Comparison of ENCODE assay signal across 12 mouse cellular contexts in genomic region chr15:87125427-87126148, GRCm38 (mm10).
DNase-seq lines count a peak whose midpoint lies in the region; TF ChIP-seq lines count a peak whose summit lies in the region.
"Had no signal": no experiment of that assay in that cellular context is flagged by ENCODE, and none has a peak within 500 bp of the region (broad histone marks: within the 10 kb centered on the region; RNA-seq: fewer than 3 reads in every experiment).

No protein-coding gene starts in this region.

- H3K36me3 ChIP-seq in kidney, adult 2 months (ENCODE audit: control insufficient read depth, insufficient read depth, low read length), result no peaks in the 10 kb centered on the region
- H3K36me3 ChIP-seq: G1E; limb, embryonic 15.5 days had no signal

- H3K27ac ChIP-seq in kidney, adult 2 months (ENCODE audit: insufficient read depth, low read depth, low read length), result no peak overlapping the region
- H3K27ac ChIP-seq: limb, embryonic 15.5 days had no signal

- no peaks in the 10 kb centered on the region for H3K4me1 ChIP-seq in kidney, adult 2 months (ENCODE audit: control insufficient read depth, insufficient read depth, low read length)
- H3K4me1 ChIP-seq: limb, embryonic 15.5 days; megakaryocyte, embryonic 14.5 days had no signal

- TF ChIP-seq CTCF in kidney, adult 2 months (conservative IDR thresholded peaks at IDR 0.05; ENCODE audit: insufficient read depth, insufficient read length, low read depth, low read length), result no peak

- H3K27me3 ChIP-seq in kidney, adult 2 months (replicated peaks; ENCODE audit: control insufficient read depth, insufficient read depth, low read length), result no peaks in the 10 kb centered on the region
- H3K27me3 ChIP-seq: limb, embryonic 15.5 days; megakaryocyte, embryonic 14.5 days had no signal

- peak; percentile 11 for DNase-seq in gastrocnemius, adult 18-20 months (ENCODE audit: low spot score)
- no peak for DNase-seq in gastrocnemius, postnatal 10 days
- DNase-seq in right cerebral cortex, postnatal 10 days (ENCODE audit: low spot score in 2 of 2), result peak; percentile 33 to 54
- no peak for DNase-seq in right cerebral cortex, postnatal 4 days
- DNase-seq in cerebellum, adult 9-11 months, result peak; percentile 62
- no peak for DNase-seq in kidney, adult 2 months
- DNase-seq in spleen, adult 12 weeks (ENCODE audit: low spot score), result no peak
- DNase-seq: gastrocnemius, postnatal 14 days; lung, adult 2 months had no signal

- TF ChIP-seq POLR2A in kidney, adult 2 months (IDR thresholded peaks at IDR 0.05; ENCODE audit: low read depth, low read length), result no peak

- H3K4me3 ChIP-seq in kidney, adult 2 months (ENCODE audit: insufficient read depth, low read depth, low read length), result no peak overlapping the region
- H3K4me3 ChIP-seq: limb, embryonic 15.5 days; megakaryocyte, embryonic 14.5 days had no signal

- 61% methylated on average over 6 of the region's 6 CpGs for WGBS in kidney, adult 2 months

Comparison
In these comparisons a context has a peak if more than half of its experiments do, and no peak if none do; other contexts are left out.
1. DNase-seq: peak in gastrocnemius, adult 18-20 months (single experiment), right cerebral cortex, postnatal 10 days (2 of 2) and cerebellum, adult 9-11 months (single experiment); none in gastrocnemius, postnatal 10 days (single experiment), right cerebral cortex, postnatal 4 days (single experiment), kidney, adult 2 months (single experiment) and spleen, adult 12 weeks (single experiment).